Mouse (Mus musculus) cerebellum, adult 9-10 months (tissue): ENCODE data around the gene Tmed2.
"Not testable (repeated sequence)": the region's sequence is repeated elsewhere in the genome, so short reads cannot be mapped to it uniquely, and the experiment has no call there.

ENCODE experiments used
- DNase-seq: peaks from one replicate; pipeline ENCODE4 v3.0.0; 2022

The Tmed2 gene

GRCm38 (mm10) chr5:124578633-124579317, 38.3 kb downstream of the Tmed2 start, which contains the start of the genes Eif2b1 and Gtf2h3:
Eif2b1 (minus strand) TSS chr5:124579131.
Gtf2h3 (plus strand) TSS chr5:124579140.
- DNase-seq, result peak; percentile 87

- DNase-seq, result no peak
Observed at GRCm38 (mm10) chr5:124582515-124582914, 42.0 kb downstream of the Tmed2 start.

GRCm38 (mm10) chr5:124592768-124593167, 52.3 kb downstream of the Tmed2 start:
- no peak for DNase-seq

- peak; percentile 97 for DNase-seq
Observed at GRCm38 (mm10) chr5:124598224-124599174, 58.0 kb downstream of the Tmed2 start.

GRCm38 (mm10) chr5:124599726-124600125, 59.2 kb downstream of the Tmed2 start:
- not testable (repeated sequence) for DNase-seq
